Mouse (Mus musculus) bone marrow macrophage, adult 2 months (primary cell): Measurements from ENCODE around the gene Gucy2c.

Source experiments
- CTCF ChIP-seq: IDR thresholded peaks from 2 replicates; pipeline ENCODE4 v1.5.1; 2012; ENCODE audit warnings: low read depth, mild to moderate bottlenecking, low read length, moderate library complexity
- POLR2A ChIP-seq: IDR thresholded peaks from 2 replicates; pipeline ENCODE4 v1.6.1; 2012; ENCODE audit warnings: mild to moderate bottlenecking, low read depth, low read length, borderline replicate concordance

GRCm38 (mm10) chr6:136776392-136776791 lies 5.2 kb downstream of the Gucy2c start:
- TF ChIP-seq CTCF (no peak), POLR2A (no peak)
